In genomic region chr6:107513716-107514115, GRCm38 (mm10) we compare ENCODE assay signal across 15 mouse cellular contexts.
"Had no signal": no experiment of that assay in that cellular context is flagged by ENCODE, and none has a peak within 500 bp of the region (broad histone marks: within the 10 kb centered on the region; RNA-seq: fewer than 3 reads in every experiment).

No protein-coding gene starts in this region.

- H3K9ac ChIP-seq: limb, embryonic 15.5 days; liver, embryonic 12.5 days; lung, embryonic 14.5 days; neural tube, embryonic 15.5 days had no signal

- H3K36me3 ChIP-seq: limb, embryonic 15.5 days; liver, embryonic 12.5 days; neural tube, embryonic 15.5 days had no signal

- H3K27me3 ChIP-seq: limb, embryonic 15.5 days; liver, embryonic 12.5 days; neural tube, embryonic 15.5 days had no signal

- ATAC-seq: liver, embryonic 12.5 days had no signal

- H3K4me1 ChIP-seq: limb, embryonic 15.5 days; liver, embryonic 12.5 days; neural tube, embryonic 15.5 days had no signal

- DNase-seq: kidney, adult 11 months; kidney, adult 9 months; kidney, postnatal 36 days; layer of hippocampus, adult 9-11 months; layer of hippocampus, postnatal 36 days; lung, embryonic 14.5 days; lung, postnatal 10 days; lung, postnatal 4 days; thymus, postnatal 4 days had no signal

- H3K9me3 ChIP-seq: limb, embryonic 15.5 days; liver, embryonic 12.5 days; neural tube, embryonic 15.5 days had no signal

- H3K27ac ChIP-seq: kidney, postnatal 0 days; limb, embryonic 15.5 days; liver, embryonic 12.5 days; neural tube, embryonic 15.5 days had no signal

- H3K4me2 ChIP-seq: limb, embryonic 15.5 days; liver, embryonic 12.5 days; lung, embryonic 14.5 days; midbrain, embryonic 11.5 days; neural tube, embryonic 15.5 days had no signal

- H3K4me3 ChIP-seq: limb, embryonic 15.5 days; liver, embryonic 12.5 days; myocyte; neural tube, embryonic 15.5 days had no signal
